Mouse (Mus musculus): ENCODE measurements around the gene Tmem132c. TPM values are rescaled to one million over a fixed set of nuclear protein-coding genes. Genes with fewer than 3 reads are reported as not detected.

Tmem132c gene
- polyA plus RNA-seq, 1 experiment from 2014 or later = 0.93 TPM

- peaks cover 7% of the 10 kb centered on the region for H3K9me3 ChIP-seq (replicated peaks; ENCODE audit: control insufficient read depth, low read length)
- no peak overlapping the region for H3K9ac ChIP-seq (ENCODE audit: low read length)
- no peak overlapping the region for H3K27ac ChIP-seq (ENCODE audit: low read length)
- no peaks in the 10 kb centered on the region for H3K4me1 ChIP-seq (ENCODE audit: control insufficient read depth, insufficient read depth, low read length)
- no peaks in the 10 kb centered on the region for H3K27me3 ChIP-seq (ENCODE audit: control insufficient read depth, insufficient read depth, low read length)
- H3K4me3 ChIP-seq (ENCODE audit: low read length) = no peak overlapping the region
- H3K4me2 ChIP-seq (ENCODE audit: low read depth, low read length) = no peak overlapping the region
- 84% methylated on average over 4 of the region's 4 CpGs for WGBS
- ATAC-seq (replicated peaks; ENCODE audit: extremely low read depth, insufficient read depth, low FRiP score) = no peak
- no peaks in the 10 kb centered on the region for H3K36me3 ChIP-seq (ENCODE audit: control insufficient read depth, insufficient read depth)
Observed at GRCm38 (mm10) chr5:127438639-127439038, 197.0 kb downstream of the Tmem132c start.

GRCm38 (mm10) chr5:127441963-127442362 lies 200.4 kb downstream of the Tmem132c start:
- no peak overlapping the region for H3K4me3 ChIP-seq (ENCODE audit: low read length)
- ATAC-seq (replicated peaks; ENCODE audit: extremely low read depth, insufficient read depth, low FRiP score) = no peak
- no peak overlapping the region for H3K4me2 ChIP-seq (ENCODE audit: low read depth, low read length)
- H3K27me3 ChIP-seq (ENCODE audit: control insufficient read depth, insufficient read depth, low read length) = no peaks in the 10 kb centered on the region
- no peaks in the 10 kb centered on the region for H3K36me3 ChIP-seq (ENCODE audit: control insufficient read depth, insufficient read depth)
- H3K4me1 ChIP-seq (ENCODE audit: control insufficient read depth, insufficient read depth, low read length) = no peaks in the 10 kb centered on the region
- H3K9ac ChIP-seq (ENCODE audit: low read length) = no peak overlapping the region
- peaks cover 7% of the 10 kb centered on the region for H3K9me3 ChIP-seq (replicated peaks; ENCODE audit: control insufficient read depth, low read length)
- 70% methylated on average over 10 of the region's 10 CpGs for WGBS
- H3K27ac ChIP-seq (ENCODE audit: low read length) = no peak overlapping the region

- no peaks in the 10 kb centered on the region for H3K36me3 ChIP-seq (ENCODE audit: control insufficient read depth, insufficient read depth)
- no peaks in the 10 kb centered on the region for H3K27me3 ChIP-seq (ENCODE audit: control insufficient read depth, insufficient read depth, low read length)
- H3K4me1 ChIP-seq (ENCODE audit: control insufficient read depth, insufficient read depth, low read length) = no peaks in the 10 kb centered on the region
- H3K27ac ChIP-seq (ENCODE audit: low read length) = no peak overlapping the region
- no peak overlapping the region for H3K4me2 ChIP-seq (ENCODE audit: low read depth, low read length)
- peaks cover 3% of the 10 kb centered on the region; the same call in 1 of the 2 replicates for H3K9me3 ChIP-seq (replicated peaks; ENCODE audit: control insufficient read depth, low read length)
- no peak for ATAC-seq (replicated peaks; ENCODE audit: extremely low read depth, insufficient read depth, low FRiP score)
- H3K9ac ChIP-seq (ENCODE audit: low read length) = no peak overlapping the region
- 26% methylated on average over 4 of the region's 4 CpGs for WGBS
- H3K4me3 ChIP-seq (ENCODE audit: low read length) = no peak overlapping the region
Observed at GRCm38 (mm10) chr5:127453580-127453979, 212.0 kb downstream of the Tmem132c start.

- ATAC-seq (replicated peaks; ENCODE audit: extremely low read depth, insufficient read depth, low FRiP score) = no peak
- WGBS = 62% methylated on average over 7 of the region's 7 CpGs
- Histone ChIP-seq H3K36me3 (ENCODE audit: control insufficient read depth, insufficient read depth) (no peaks in the 10 kb centered on the region), H3K27ac (ENCODE audit: low read length) (no peak overlapping the region), H3K27me3 (ENCODE audit: control insufficient read depth, insufficient read depth, low read length) (no peaks in the 10 kb centered on the region), H3K9ac (ENCODE audit: low read length) (no peak overlapping the region), H3K4me3 (ENCODE audit: low read length) (no peak overlapping the region), H3K9me3 (replicated peaks; ENCODE audit: control insufficient read depth, low read length) (peaks cover 3% of the 10 kb centered on the region; the same call in 1 of the 2 replicates), H3K4me2 (ENCODE audit: low read depth, low read length) (no peak overlapping the region), H3K4me1 (ENCODE audit: control insufficient read depth, insufficient read depth, low read length) (no peaks in the 10 kb centered on the region)
Observed at GRCm38 (mm10) chr5:127454068-127454467, 212.5 kb downstream of the Tmem132c start.

GRCm38 (mm10) chr5:127456076-127456475 lies 214.5 kb downstream of the Tmem132c start:
- ATAC-seq (replicated peaks; ENCODE audit: extremely low read depth, insufficient read depth, low FRiP score) = no peak
- Histone ChIP-seq H3K4me3 (ENCODE audit: low read length) (no peak overlapping the region), H3K27ac (ENCODE audit: low read length) (no peak overlapping the region), H3K36me3 (ENCODE audit: control insufficient read depth, insufficient read depth) (no peaks in the 10 kb centered on the region), H3K27me3 (ENCODE audit: control insufficient read depth, insufficient read depth, low read length) (no peaks in the 10 kb centered on the region), H3K9me3 (replicated peaks; ENCODE audit: control insufficient read depth, low read length) (no peaks in the 10 kb centered on the region), H3K9ac (ENCODE audit: low read length) (no peak overlapping the region), H3K4me2 (ENCODE audit: low read depth, low read length) (no peak overlapping the region), H3K4me1 (ENCODE audit: control insufficient read depth, insufficient read depth, low read length) (no peaks in the 10 kb centered on the region)
- WGBS = 90% methylated on average over 10 of the region's 10 CpGs

- H3K27ac ChIP-seq (ENCODE audit: low read length) = no peak overlapping the region
- ATAC-seq (replicated peaks; ENCODE audit: extremely low read depth, insufficient read depth, low FRiP score) = peak; percentile 63
- 39% methylated on average over 5 of the region's 5 CpGs for WGBS
Observed at GRCm38 (mm10) chr5:127468151-127468550, 226.5 kb downstream of the Tmem132c start.

GRCm38 (mm10) chr5:127470351-127470750 lies 228.7 kb downstream of the Tmem132c start:
- WGBS = 56% methylated on average over 3 of the region's 3 CpGs

More at GRCm38 (mm10) chr5:127468151-127468550, 226.5 kb downstream of the Tmem132c start:
- H3K9me3 ChIP-seq (replicated peaks; ENCODE audit: control insufficient read depth, low read length) = no peaks in the 10 kb centered on the region
- no peak overlapping the region for H3K4me2 ChIP-seq (ENCODE audit: low read depth, low read length)
- no peaks in the 10 kb centered on the region for H3K4me1 ChIP-seq (ENCODE audit: control insufficient read depth, insufficient read depth, low read length)
- H3K4me3 ChIP-seq (ENCODE audit: low read length) = no peak overlapping the region
- H3K9ac ChIP-seq (ENCODE audit: low read length) = no peak overlapping the region
- H3K36me3 ChIP-seq (ENCODE audit: control insufficient read depth, insufficient read depth) = no peaks in the 10 kb centered on the region
- H3K27me3 ChIP-seq (ENCODE audit: control insufficient read depth, insufficient read depth, low read length) = no peaks in the 10 kb centered on the region

GRCm38 (mm10) chr5:127471902-127472301 lies 230.3 kb downstream of the Tmem132c start:
- no peaks in the 10 kb centered on the region for H3K9me3 ChIP-seq (replicated peaks; ENCODE audit: control insufficient read depth, low read length)
- H3K4me3 ChIP-seq (ENCODE audit: low read length) = no peak overlapping the region
- no peaks in the 10 kb centered on the region for H3K27me3 ChIP-seq (ENCODE audit: control insufficient read depth, insufficient read depth, low read length)
- no peaks in the 10 kb centered on the region for H3K36me3 ChIP-seq (ENCODE audit: control insufficient read depth, insufficient read depth)
- no peak for ATAC-seq (replicated peaks; ENCODE audit: extremely low read depth, insufficient read depth, low FRiP score)
- H3K4me2 ChIP-seq (ENCODE audit: low read depth, low read length) = no peak overlapping the region
- H3K27ac ChIP-seq (ENCODE audit: low read length) = no peak overlapping the region
- H3K9ac ChIP-seq (ENCODE audit: low read length) = no peak overlapping the region
- no peaks in the 10 kb centered on the region for H3K4me1 ChIP-seq (ENCODE audit: control insufficient read depth, insufficient read depth, low read length)
- WGBS = 21% methylated on average over 5 of the region's 5 CpGs

More at GRCm38 (mm10) chr5:127470351-127470750, 228.7 kb downstream of the Tmem132c start:
- Histone ChIP-seq H3K4me2 (ENCODE audit: low read depth, low read length) (no peak overlapping the region), H3K27me3 (ENCODE audit: control insufficient read depth, insufficient read depth, low read length) (no peaks in the 10 kb centered on the region), H3K4me1 (ENCODE audit: control insufficient read depth, insufficient read depth, low read length) (no peaks in the 10 kb centered on the region), H3K36me3 (ENCODE audit: control insufficient read depth, insufficient read depth) (no peaks in the 10 kb centered on the region), H3K4me3 (ENCODE audit: low read length) (no peak overlapping the region), H3K9ac (ENCODE audit: low read length) (no peak overlapping the region), H3K9me3 (replicated peaks; ENCODE audit: control insufficient read depth, low read length) (no peaks in the 10 kb centered on the region), H3K27ac (ENCODE audit: low read length) (no peak overlapping the region)
- no peak for ATAC-seq (replicated peaks; ENCODE audit: extremely low read depth, insufficient read depth, low FRiP score)

- Histone ChIP-seq H3K27ac (ENCODE audit: low read length) (no peak overlapping the region), H3K4me2 (ENCODE audit: low read depth, low read length) (no peak overlapping the region), H3K4me3 (ENCODE audit: low read length) (no peak overlapping the region), H3K36me3 (ENCODE audit: control insufficient read depth, insufficient read depth) (no peaks in the 10 kb centered on the region), H3K27me3 (ENCODE audit: control insufficient read depth, insufficient read depth, low read length) (no peaks in the 10 kb centered on the region), H3K9ac (ENCODE audit: low read length) (no peak overlapping the region), H3K9me3 (replicated peaks; ENCODE audit: control insufficient read depth, low read length) (no peaks in the 10 kb centered on the region), H3K4me1 (ENCODE audit: control insufficient read depth, insufficient read depth, low read length) (no peaks in the 10 kb centered on the region)
- ATAC-seq (replicated peaks; ENCODE audit: extremely low read depth, insufficient read depth, low FRiP score) = no peak
- 32% methylated on average over 2 of the region's 2 CpGs for WGBS
Observed at GRCm38 (mm10) chr5:127473706-127474105, 232.1 kb downstream of the Tmem132c start.

Data from heart, embryonic 16.5 days (tissue).